Mouse (Mus musculus): ENCODE results near the gene Pde10a. TPM values are rescaled to one million over a fixed set of nuclear protein-coding genes. Genes with fewer than 3 reads are reported as not detected.

The Pde10a gene
- total and polyA plus RNA-seq, 2 experiments from 2014 or later = 14.7 to 55.4 TPM

GRCm38 (mm10) chr17:8888105-8888504, 362.9 kb downstream of the Pde10a start:
- Histone ChIP-seq H3K27me3 (ENCODE audit: insufficient read depth, low read length) (no peaks in the 10 kb centered on the region), H3K9ac (no peak overlapping the region; the same call in 1 of the 2 replicates), H3K4me3 (ENCODE audit: low read depth, low read length) (no peak overlapping the region), H3K27ac (ENCODE audit: low read depth, low read length) (no peak overlapping the region), H3K36me3 (ENCODE audit: insufficient read depth) (no peaks in the 10 kb centered on the region), H3K9me3 (ENCODE audit: low read length) (no peaks in the 10 kb centered on the region), H3K4me2 (ENCODE audit: low read depth) (no peak overlapping the region), H3K4me1 (ENCODE audit: insufficient read depth) (peaks cover 4% of the 10 kb centered on the region; the same call in 1 of the 2 replicates)
- 81% methylated on average over 9 of the region's 9 CpGs for WGBS
- no peak for TF ChIP-seq CTCF (IDR thresholded peaks at IDR 0.05; ENCODE audit: low read depth)
- ATAC-seq = no peak
- no peak for DNase-seq

GRCm38 (mm10) chr17:8888639-8889038, 363.5 kb downstream of the Pde10a start:
- no peak overlapping the region for H3K27ac ChIP-seq (ENCODE audit: low read depth, low read length)
- TF ChIP-seq CTCF (IDR thresholded peaks at IDR 0.05; ENCODE audit: low read depth) = no peak
- no peaks in the 10 kb centered on the region for H3K36me3 ChIP-seq (ENCODE audit: insufficient read depth)
- H3K4me1 ChIP-seq (ENCODE audit: insufficient read depth) = peaks cover 4% of the 10 kb centered on the region; the same call in 1 of the 2 replicates
- no peak overlapping the region for H3K4me2 ChIP-seq (ENCODE audit: low read depth)
- WGBS = 74% methylated on average over 5 of the region's 5 CpGs
- no peaks in the 10 kb centered on the region for H3K9me3 ChIP-seq (ENCODE audit: low read length)
- no peaks in the 10 kb centered on the region for H3K27me3 ChIP-seq (ENCODE audit: insufficient read depth, low read length)
- H3K9ac ChIP-seq = no peak overlapping the region
- no peak overlapping the region for H3K4me3 ChIP-seq (ENCODE audit: low read depth, low read length)
- ATAC-seq = peak; percentile 18; the same call in 1 of the 2 replicates
- no peak for DNase-seq

DNA sequence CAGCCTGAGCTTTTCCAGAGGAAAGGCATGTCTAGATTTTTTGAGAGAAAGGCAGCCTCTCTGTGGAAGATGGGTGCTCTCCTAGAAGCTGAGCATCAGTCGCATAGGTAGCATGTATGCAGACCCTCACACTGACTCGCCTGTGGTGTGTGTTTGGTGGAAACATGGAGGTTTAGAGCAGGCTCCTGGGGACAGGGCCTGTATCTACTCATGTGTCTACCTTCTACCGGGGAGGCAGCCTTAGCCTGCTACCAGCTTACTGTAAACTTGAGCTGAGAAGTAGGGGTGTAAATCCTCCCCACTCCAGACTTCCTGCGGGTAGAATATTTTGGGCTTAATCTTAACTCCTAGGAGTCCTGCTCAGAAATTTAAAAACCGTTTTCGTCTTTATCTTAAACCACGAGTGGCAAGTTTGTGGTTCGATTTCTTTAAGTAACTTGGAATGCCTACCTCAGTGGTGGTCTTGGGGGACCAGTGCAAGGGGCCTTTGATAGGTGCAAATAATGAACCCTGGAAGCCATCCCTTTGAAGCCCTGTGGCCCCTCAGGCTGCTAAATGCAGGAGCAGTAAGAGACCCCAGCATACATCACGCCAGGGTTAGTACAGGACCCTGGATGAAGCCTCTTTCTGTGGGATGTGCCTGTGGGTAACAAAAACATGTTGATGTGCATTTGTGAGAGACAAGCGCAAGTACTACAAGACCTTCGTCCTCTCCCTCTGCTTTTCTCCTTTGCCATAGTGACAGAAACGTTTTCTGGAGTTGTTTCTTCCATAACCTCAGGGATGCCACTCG, 367.2 kb downstream of the Pde10a start:
- Histone ChIP-seq H3K9me3 (ENCODE audit: low read length) (no peaks in the 10 kb centered on the region), H3K27ac (ENCODE audit: low read depth, low read length) (no peak overlapping the region), H3K4me3 (ENCODE audit: low read depth, low read length) (no peak overlapping the region), H3K4me1 (ENCODE audit: insufficient read depth) (no peaks in the 10 kb centered on the region), H3K4me2 (ENCODE audit: low read depth) (no peak overlapping the region), H3K9ac (no peak overlapping the region), H3K36me3 (ENCODE audit: insufficient read depth) (no peaks in the 10 kb centered on the region), H3K27me3 (ENCODE audit: insufficient read depth, low read length) (no peaks in the 10 kb centered on the region)
- WGBS = 79% methylated on average over 13 of the region's 13 CpGs
- ATAC-seq (no peak), DNase-seq (no peak)
- TF ChIP-seq CTCF (IDR thresholded peaks at IDR 0.05; ENCODE audit: low read depth) = no peak

GRCm38 (mm10) chr17:8895991-8896390, 370.8 kb downstream of the Pde10a start:
- Histone ChIP-seq H3K4me2 (ENCODE audit: low read depth) (no peak overlapping the region), H3K9me3 (ENCODE audit: low read length) (no peaks in the 10 kb centered on the region), H3K27ac (ENCODE audit: low read depth, low read length) (no peak overlapping the region), H3K9ac (no peak overlapping the region), H3K4me1 (ENCODE audit: insufficient read depth) (no peaks in the 10 kb centered on the region; the same call in 1 of the 2 replicates), H3K27me3 (ENCODE audit: insufficient read depth, low read length) (no peaks in the 10 kb centered on the region), H3K4me3 (ENCODE audit: low read depth, low read length) (no peak overlapping the region), H3K36me3 (ENCODE audit: insufficient read depth) (no peaks in the 10 kb centered on the region; the same call in 1 of the 2 replicates)
- ATAC-seq = peak; percentile 36
- DNase-seq = no peak
- TF ChIP-seq CTCF (IDR thresholded peaks at IDR 0.05; ENCODE audit: low read depth) = no peak
- 70% methylated on average over 14 of the region's 14 CpGs for WGBS

- no peak overlapping the region for H3K4me2 ChIP-seq (ENCODE audit: low read depth)
- no peaks in the 10 kb centered on the region for H3K27me3 ChIP-seq (ENCODE audit: insufficient read depth, low read length)
- no peaks in the 10 kb centered on the region; the same call in 1 of the 2 replicates for H3K4me1 ChIP-seq (ENCODE audit: insufficient read depth)
- H3K36me3 ChIP-seq (ENCODE audit: insufficient read depth) = no peaks in the 10 kb centered on the region; the same call in none of the 2 replicates
- H3K27ac ChIP-seq (ENCODE audit: low read depth, low read length) = no peak overlapping the region
- no peak for ATAC-seq
- H3K9me3 ChIP-seq (ENCODE audit: low read length) = no peaks in the 10 kb centered on the region
- no peak overlapping the region for H3K9ac ChIP-seq
- TF ChIP-seq CTCF (IDR thresholded peaks at IDR 0.05; ENCODE audit: low read depth) = no peak
- H3K4me3 ChIP-seq (ENCODE audit: low read depth, low read length) = no peak overlapping the region
- 51% methylated on average over 10 of the region's 10 CpGs for WGBS
- no peak for DNase-seq
These were observed 372.6 kb downstream of the Pde10a start for GRCm38 (mm10) chr17:8897749-8898148.

DNA sequence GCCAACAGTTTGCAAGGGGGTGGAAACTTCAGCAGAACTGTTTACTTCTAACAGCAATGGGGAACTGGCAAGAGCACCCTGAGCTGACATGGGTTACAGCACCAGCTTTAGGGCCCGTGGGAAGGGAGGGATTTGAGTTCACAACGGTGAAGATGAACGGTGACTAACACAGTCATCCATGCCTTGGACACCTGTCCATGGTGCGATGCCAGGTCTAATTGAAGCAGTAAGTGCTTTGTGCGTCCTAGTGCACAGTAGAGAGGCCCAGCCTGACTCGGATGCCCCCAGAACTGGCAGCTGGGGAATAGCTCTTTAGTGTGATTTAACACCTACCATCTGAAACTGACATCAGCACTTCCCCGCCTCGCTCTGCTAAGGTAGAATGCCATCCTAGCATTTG, 373.0 kb downstream of the Pde10a start:
- Histone ChIP-seq H3K4me1 (ENCODE audit: insufficient read depth) (no peaks in the 10 kb centered on the region; the same call in 1 of the 2 replicates), H3K36me3 (ENCODE audit: insufficient read depth) (no peaks in the 10 kb centered on the region; the same call in none of the 2 replicates), H3K9me3 (ENCODE audit: low read length) (no peaks in the 10 kb centered on the region), H3K9ac (no peak overlapping the region), H3K27me3 (ENCODE audit: insufficient read depth, low read length) (no peaks in the 10 kb centered on the region), H3K4me3 (ENCODE audit: low read depth, low read length) (no peak overlapping the region), H3K4me2 (ENCODE audit: low read depth) (no peak overlapping the region), H3K27ac (ENCODE audit: low read depth, low read length) (no peak overlapping the region)
- no peak for DNase-seq
- WGBS = 60% methylated on average over 8 of the region's 8 CpGs
- ATAC-seq = no peak
- TF ChIP-seq CTCF (IDR thresholded peaks at IDR 0.05; ENCODE audit: low read depth) = no peak

GRCm38 (mm10) chr17:8899212-8899611, 374.0 kb downstream of the Pde10a start:
- Histone ChIP-seq H3K4me1 (ENCODE audit: insufficient read depth) (no peaks in the 10 kb centered on the region; the same call in 1 of the 2 replicates), H3K4me3 (ENCODE audit: low read depth, low read length) (no peak overlapping the region), H3K27me3 (ENCODE audit: insufficient read depth, low read length) (no peaks in the 10 kb centered on the region), H3K9ac (no peak overlapping the region), H3K9me3 (ENCODE audit: low read length) (no peaks in the 10 kb centered on the region), H3K4me2 (ENCODE audit: low read depth) (no peak overlapping the region), H3K36me3 (ENCODE audit: insufficient read depth) (no peaks in the 10 kb centered on the region; the same call in none of the 2 replicates), H3K27ac (ENCODE audit: low read depth, low read length) (no peak overlapping the region)
- TF ChIP-seq CTCF (IDR thresholded peaks at IDR 0.05; ENCODE audit: low read depth) = no peak
- no peak for DNase-seq
- no peak for ATAC-seq
- WGBS = 83% methylated on average over 7 of the region's 7 CpGs

Measured in forebrain, postnatal 0 days (tissue).